Mouse (Mus musculus): Measurements from ENCODE around the gene Wnt5a. TPM values are rescaled to one million over a fixed set of nuclear protein-coding genes. Genes with fewer than 3 reads are reported as not detected.

The Wnt5a gene
- polyA plus RNA-seq, 1 experiment, result 2.4 TPM

DNA sequence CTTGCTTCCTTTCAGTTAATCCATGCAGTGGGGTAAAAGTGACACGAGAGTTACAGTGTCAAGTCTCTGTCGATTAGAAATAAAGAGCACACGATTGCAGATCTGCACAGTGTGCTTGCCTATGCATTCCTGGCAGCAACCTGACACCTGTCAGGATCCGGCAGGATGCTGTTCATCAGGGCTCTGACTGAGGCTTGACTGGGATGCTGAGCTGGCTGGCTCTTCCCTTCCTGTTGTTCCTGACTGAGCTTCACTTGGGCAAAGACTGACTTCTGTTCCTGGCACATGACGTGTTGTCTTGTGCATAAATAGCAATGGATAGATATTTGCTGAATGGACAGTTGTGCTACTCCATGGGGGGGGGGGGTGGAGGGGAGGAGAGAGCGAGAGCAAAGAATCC is 57.3 kb downstream of the Wnt5a start:
- Histone ChIP-seq H3K27me3 (ENCODE audit: control insufficient read depth, insufficient read depth, low read length) (no peaks in the 10 kb centered on the region), H3K27ac (ENCODE audit: insufficient read depth, low read length) (no peak overlapping the region), H3K36me3 (ENCODE audit: control insufficient read depth, insufficient read depth, low read length) (no peaks in the 10 kb centered on the region), H3K4me1 (ENCODE audit: control insufficient read depth, insufficient read depth, insufficient read length) (no peaks in the 10 kb centered on the region), H3K4me3 (ENCODE audit: extremely low read depth, insufficient read depth, insufficient read length) (no peak overlapping the region)
- 79% methylated on average over 6 of the region's 6 CpGs for WGBS
- DNase-seq (ENCODE audit: low read depth in 1 of 2, low spot score in 2 of 2), result no peak
- TF ChIP-seq CTCF (IDR thresholded peaks at IDR 0.05; ENCODE audit: extremely low read depth, insufficient read depth, insufficient read length, insufficient replicate concordance) (no peak), POLR2A (IDR thresholded peaks at IDR 0.05; ENCODE audit: low read depth, low read length) (no peak)

Measured in spleen, adult 2 months (tissue).